Mouse (Mus musculus): ENCODE measurements around the gene Cnpy1. TPM values are rescaled to one million over a fixed set of nuclear protein-coding genes. Genes with fewer than 3 reads are reported as not detected.
A peak's percentile ranks its signal among the peaks of the same experiment; 100 is the strongest.

Cnpy1 gene
- polyA plus RNA-seq, 1 experiment = not detected

- no peak overlapping the region for H3K4me3 ChIP-seq (ENCODE audit: insufficient read depth, low read depth, low read length)
Observed at GRCm38 (mm10) chr5:28178322-28178721, 67.3 kb downstream of the Cnpy1 start.

GRCm38 (mm10) chr5:28176585-28176984 is 69.0 kb downstream of the Cnpy1 start:
- Histone ChIP-seq H3K27ac (replicated peaks; ENCODE audit: low read depth, low read length) (no peak overlapping the region), H3K4me1 (ENCODE audit: control insufficient read depth, insufficient read depth, insufficient read length, low read length) (no peaks in the 10 kb centered on the region), H3K4me3 (ENCODE audit: insufficient read depth, low read depth, low read length) (no peak overlapping the region)

More at GRCm38 (mm10) chr5:28178322-28178721, 67.3 kb downstream of the Cnpy1 start:
- H3K27ac ChIP-seq (replicated peaks; ENCODE audit: low read depth, low read length) = no peak overlapping the region
- H3K4me1 ChIP-seq (ENCODE audit: control insufficient read depth, insufficient read depth, insufficient read length, low read length) = no peaks in the 10 kb centered on the region

DNA sequence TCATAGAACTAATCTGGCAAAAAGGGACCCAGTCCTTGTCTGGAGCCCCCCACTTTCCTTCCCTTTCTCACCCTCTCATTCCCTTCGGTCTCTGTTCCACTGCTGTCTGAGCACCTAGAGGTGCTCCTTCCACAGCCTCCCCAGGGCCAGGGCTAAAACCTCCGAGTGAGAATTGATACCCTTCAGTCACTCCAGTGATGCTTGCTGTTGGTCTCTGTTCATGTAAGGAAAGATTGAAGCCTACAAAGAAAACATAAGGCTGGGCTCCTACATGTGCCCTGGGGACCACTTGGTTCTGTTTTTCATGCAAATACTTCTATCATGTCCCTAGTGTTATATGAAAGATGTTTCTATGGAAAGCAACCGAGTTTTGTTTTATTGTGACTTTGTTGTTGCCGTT is 69.6 kb downstream of the Cnpy1 start:
- Histone ChIP-seq H3K4me1 (ENCODE audit: control insufficient read depth, insufficient read depth, insufficient read length, low read length) (no peaks in the 10 kb centered on the region), H3K27ac (replicated peaks; ENCODE audit: low read depth, low read length) (no peak overlapping the region), H3K4me3 (ENCODE audit: insufficient read depth, low read depth, low read length) (no peak overlapping the region)

- Histone ChIP-seq H3K4me1 (ENCODE audit: control insufficient read depth, insufficient read depth, insufficient read length, low read length) (no peaks in the 10 kb centered on the region), H3K27ac (replicated peaks; ENCODE audit: low read depth, low read length) (no peak overlapping the region), H3K4me3 (ENCODE audit: insufficient read depth, low read depth, low read length) (no peak overlapping the region)
Observed at GRCm38 (mm10) chr5:28175570-28175919, 70.1 kb downstream of the Cnpy1 start.

GRCm38 (mm10) chr5:28174876-28175569 is 70.6 kb downstream of the Cnpy1 start:
- no peak overlapping the region for H3K27ac ChIP-seq (replicated peaks; ENCODE audit: low read depth, low read length)
- H3K4me1 ChIP-seq (ENCODE audit: control insufficient read depth, insufficient read depth, insufficient read length, low read length) = no peaks in the 10 kb centered on the region
- H3K4me3 ChIP-seq (ENCODE audit: insufficient read depth, low read depth, low read length) = no peak overlapping the region

DNA sequence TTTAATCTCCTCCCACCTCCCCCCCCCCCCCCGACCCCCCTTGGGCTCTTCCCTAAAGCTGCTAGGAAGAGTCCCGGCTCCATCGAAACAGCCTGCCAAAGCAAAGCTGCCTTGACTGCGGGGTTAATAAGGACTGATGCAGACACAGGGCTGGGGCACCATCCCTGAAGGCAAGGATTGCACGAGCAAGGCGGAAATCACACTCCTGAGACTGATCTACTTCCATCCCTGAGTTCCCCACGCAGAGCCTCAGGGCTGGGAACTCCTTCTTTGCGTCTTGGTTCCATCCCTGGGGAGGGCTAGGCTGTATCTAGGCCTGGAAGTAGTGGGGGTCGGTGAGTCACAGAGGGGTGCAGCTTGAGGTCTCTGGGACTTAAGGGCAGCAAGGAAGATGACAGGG is 71.5 kb downstream of the Cnpy1 start:
- no peak overlapping the region for H3K4me3 ChIP-seq (ENCODE audit: insufficient read depth, low read depth, low read length)
- no peaks in the 10 kb centered on the region; the same call in 1 of the 2 replicates for H3K4me1 ChIP-seq (ENCODE audit: control insufficient read depth, insufficient read depth, insufficient read length, low read length)
- no peak overlapping the region for H3K27ac ChIP-seq (replicated peaks; ENCODE audit: low read depth, low read length)

- Histone ChIP-seq H3K27ac (replicated peaks; ENCODE audit: low read depth, low read length) (no peak overlapping the region), H3K4me3 (ENCODE audit: insufficient read depth, low read depth, low read length) (no peak overlapping the region), H3K4me1 (ENCODE audit: control insufficient read depth, insufficient read depth, insufficient read length, low read length) (no peaks in the 10 kb centered on the region; the same call in 1 of the 2 replicates)
Observed at GRCm38 (mm10) chr5:28173674-28174073, 71.9 kb downstream of the Cnpy1 start.

DNA sequence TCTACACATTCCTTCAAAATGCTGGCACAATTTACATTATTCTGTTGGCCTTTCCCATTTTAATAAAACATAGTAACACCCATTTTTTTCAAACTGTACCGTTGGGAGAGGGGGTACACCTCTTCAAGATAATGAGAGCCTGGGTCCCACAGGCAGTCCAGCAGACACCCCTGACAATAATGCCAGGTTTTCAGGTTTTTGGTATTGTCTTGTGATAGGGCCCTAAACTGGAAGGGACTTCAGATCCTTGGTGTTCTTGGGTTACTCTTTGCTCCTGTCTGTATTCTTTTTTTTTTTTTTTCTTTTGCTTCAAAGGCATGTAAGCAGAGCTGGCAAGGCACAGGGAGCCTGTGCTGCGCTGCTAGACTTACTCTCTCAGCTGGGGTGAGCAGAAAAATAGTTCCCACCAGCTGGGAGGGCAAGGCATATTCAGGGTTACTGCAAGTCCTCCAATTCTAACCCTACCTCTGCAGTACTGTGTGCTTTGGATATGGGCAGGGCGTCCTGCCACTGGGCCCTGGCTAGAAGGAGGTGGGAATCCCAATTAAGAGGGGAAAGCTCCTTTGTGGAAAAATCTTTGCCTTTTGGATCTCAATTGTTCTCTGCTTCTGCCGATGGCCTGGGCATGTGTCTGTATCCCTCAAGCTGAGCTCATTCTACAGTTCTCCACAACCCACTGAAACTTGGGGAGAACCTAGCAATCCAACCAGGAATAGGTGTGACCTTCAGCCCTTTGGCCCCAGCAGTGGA is 72.5 kb downstream of the Cnpy1 start:
- H3K4me1 ChIP-seq (ENCODE audit: control insufficient read depth, insufficient read depth, insufficient read length, low read length) = no peaks in the 10 kb centered on the region; the same call in 1 of the 2 replicates
- H3K27ac ChIP-seq (replicated peaks; ENCODE audit: low read depth, low read length) = no peak overlapping the region

GRCm38 (mm10) chr5:28172261-28172920 is 73.2 kb downstream of the Cnpy1 start:
- no peak overlapping the region for H3K4me3 ChIP-seq (ENCODE audit: insufficient read depth, low read depth, low read length)
- no peak overlapping the region for H3K27ac ChIP-seq (replicated peaks; ENCODE audit: low read depth, low read length)
- H3K4me1 ChIP-seq (ENCODE audit: control insufficient read depth, insufficient read depth, insufficient read length, low read length) = peaks cover 3% of the 10 kb centered on the region; the same call in 1 of the 2 replicates

More for the DNA sequence above, 72.5 kb downstream of the Cnpy1 start:
- H3K4me3 ChIP-seq (ENCODE audit: insufficient read depth, low read depth, low read length) = no peak overlapping the region

DNA sequence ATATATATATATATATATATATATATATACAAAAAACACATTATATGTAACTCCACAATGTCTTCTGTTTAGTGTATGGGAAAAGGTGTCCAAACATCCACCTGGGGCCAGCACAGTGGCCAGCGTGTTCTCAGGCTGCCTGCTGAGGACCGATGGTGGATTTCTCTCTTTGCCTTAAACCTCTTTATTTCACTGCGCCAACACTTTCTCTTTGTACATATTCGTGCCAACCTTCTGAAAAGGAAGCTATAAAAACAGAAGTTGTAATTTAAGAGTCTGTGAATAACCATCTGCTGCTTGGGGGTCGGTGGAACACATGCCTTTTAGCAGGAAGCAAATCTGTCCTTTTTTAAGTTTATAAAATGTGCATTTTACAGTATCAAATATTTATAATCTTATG is 73.9 kb downstream of the Cnpy1 start:
- Histone ChIP-seq H3K4me1 (ENCODE audit: control insufficient read depth, insufficient read depth, insufficient read length, low read length) (peaks cover 5% of the 10 kb centered on the region), H3K4me3 (ENCODE audit: insufficient read depth, low read depth, low read length) (no peak overlapping the region), H3K27ac (replicated peaks; ENCODE audit: low read depth, low read length) (no peak overlapping the region)

- peaks cover 5% of the 10 kb centered on the region for H3K4me1 ChIP-seq (ENCODE audit: control insufficient read depth, insufficient read depth, insufficient read length, low read length)
- H3K27ac ChIP-seq (replicated peaks; ENCODE audit: low read depth, low read length) = no peak overlapping the region
- H3K4me3 ChIP-seq (ENCODE audit: insufficient read depth, low read depth, low read length) = no peak overlapping the region
Observed at GRCm38 (mm10) chr5:28170892-28171291, 74.7 kb downstream of the Cnpy1 start.

DNA sequence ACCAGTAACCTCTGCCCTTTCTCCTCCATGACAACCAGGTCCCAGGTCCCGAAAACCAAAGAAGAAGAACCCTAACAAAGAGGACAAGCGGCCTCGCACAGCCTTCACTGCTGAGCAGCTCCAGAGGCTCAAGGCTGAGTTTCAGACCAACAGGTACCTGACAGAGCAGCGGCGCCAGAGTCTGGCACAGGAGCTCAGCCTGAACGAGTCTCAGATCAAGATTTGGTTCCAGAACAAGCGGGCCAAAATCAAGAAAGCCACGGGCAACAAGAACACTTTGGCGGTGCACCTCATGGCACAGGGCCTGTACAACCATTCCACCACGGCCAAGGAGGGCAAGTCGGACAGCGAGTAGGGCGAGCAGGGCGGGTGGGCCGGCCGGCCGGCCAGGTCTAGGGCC is 75.5 kb downstream of the Cnpy1 start:
- H3K27ac ChIP-seq (replicated peaks; ENCODE audit: low read depth, low read length) = no peak overlapping the region
- no peak overlapping the region for H3K4me3 ChIP-seq (ENCODE audit: insufficient read depth, low read depth, low read length)
- peaks cover 5% of the 10 kb centered on the region for H3K4me1 ChIP-seq (ENCODE audit: control insufficient read depth, insufficient read depth, insufficient read length, low read length)

GRCm38 (mm10) chr5:28169166-28169801 is 76.3 kb downstream of the Cnpy1 start:
- Histone ChIP-seq H3K4me3 (ENCODE audit: insufficient read depth, low read depth, low read length) (no peak overlapping the region), H3K27ac (replicated peaks; ENCODE audit: low read depth, low read length) (no peak overlapping the region)

DNA sequence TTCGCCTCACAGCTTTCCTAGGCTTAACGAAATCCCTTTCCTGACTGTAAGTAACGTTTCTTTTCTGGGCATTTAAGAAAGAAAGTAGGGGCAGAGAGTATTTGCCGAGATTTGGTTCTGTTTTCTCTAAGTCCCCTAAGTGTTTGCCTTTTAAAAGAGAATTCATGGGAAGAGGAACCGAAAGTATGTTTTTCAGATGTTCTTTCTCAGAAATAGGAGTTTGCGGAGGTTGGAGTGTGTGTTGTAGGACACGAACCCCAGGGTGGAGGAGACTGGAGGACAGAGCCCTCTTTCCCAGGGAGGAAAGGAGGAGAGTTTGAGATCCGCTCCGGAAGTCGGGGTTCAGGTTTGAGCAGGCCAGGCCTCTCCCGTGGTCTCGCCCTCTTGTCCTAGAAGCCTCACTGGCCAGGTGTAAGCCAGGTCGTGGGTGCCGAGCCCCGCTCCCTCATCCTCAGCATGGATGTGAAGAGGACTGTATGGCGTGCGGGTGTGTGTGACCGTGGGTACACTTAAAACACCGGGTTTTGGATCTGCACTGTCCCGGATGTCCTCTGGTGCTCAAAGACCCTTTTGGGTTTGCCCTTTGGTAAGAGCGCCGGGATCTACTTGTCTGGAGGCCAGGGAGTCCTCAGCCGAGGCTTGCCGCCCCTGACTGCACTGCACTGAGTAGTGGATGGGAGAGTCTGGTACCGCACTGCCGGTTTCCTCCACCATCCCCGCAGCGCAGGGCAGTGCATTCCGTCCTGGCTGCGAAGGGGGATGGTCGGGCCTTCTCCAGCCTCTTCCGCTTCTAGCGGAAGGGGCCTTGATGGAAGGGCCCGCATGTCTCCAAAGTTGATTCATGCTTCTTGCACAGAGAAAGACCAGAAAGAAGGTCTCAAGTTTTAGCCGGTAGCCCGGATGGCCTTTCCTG is 77.1 kb downstream of the Cnpy1 start:
- H3K27ac ChIP-seq (replicated peaks; ENCODE audit: low read depth, low read length) = no peak overlapping the region
- peaks cover 5% of the 10 kb centered on the region for H3K4me1 ChIP-seq (ENCODE audit: control insufficient read depth, insufficient read depth, insufficient read length, low read length)
- peak overlapping the region; percentile 36 for H3K4me3 ChIP-seq (ENCODE audit: insufficient read depth, low read depth, low read length)

More at GRCm38 (mm10) chr5:28169166-28169801, 76.3 kb downstream of the Cnpy1 start:
- H3K4me1 ChIP-seq (ENCODE audit: control insufficient read depth, insufficient read depth, insufficient read length, low read length) = peaks cover 5% of the 10 kb centered on the region
